Mouse (Mus musculus) intestine, embryonic 16.5 days (tissue): ENCODE results near the gene Med9. TPM values are rescaled to one million over a fixed set of nuclear protein-coding genes. Genes with fewer than 3 reads are reported as not detected.
A peak's percentile ranks its signal among the peaks of the same experiment; 100 is the strongest.

Experiments used
- ATAC-seq: fragments of 200-750 bp; cut with Nextera tagmentation; 2 replicates; pipeline ENCODE4 v1.8.0; 2017; ENCODE audit warnings: moderate TSS enrichment, moderate library complexity
- H3K27ac ChIP-seq: fragments of 300-500 bp; sonication (generic); 2 replicates; pipeline ENCODE4 v1.5.1; 2014; ENCODE audit warnings: mild to moderate bottlenecking, low read length
- H3K27me3 ChIP-seq: fragments of 300-500 bp; sonication (generic); replicated peaks from 2 replicates; pipeline ENCODE4 v1.6.1; 2014; ENCODE audit warnings: low read length, control low read depth, mixed read lengths; ENCODE audit not compliant: control insufficient read depth, insufficient read depth
- H3K36me3 ChIP-seq: fragments of 300-500 bp; sonication (generic); 2 replicates; pipeline ENCODE4 v1.6.1; 2014; ENCODE audit warnings: low read length, control low read depth; ENCODE audit not compliant: control insufficient read depth, insufficient read depth
- H3K4me1 ChIP-seq: fragments of 300-500 bp; sonication (generic); 2 replicates; pipeline ENCODE4 v1.6.1; 2014; ENCODE audit warnings: low read length, control low read depth, mixed read lengths; ENCODE audit not compliant: control insufficient read depth, insufficient read depth
- H3K4me2 ChIP-seq: fragments of 300-500 bp; sonication (generic); 2 replicates; pipeline ENCODE4 v1.6.1; 2014; ENCODE audit warnings: low read depth, low read length, control low read depth
- H3K4me3 ChIP-seq: fragments of 300-500 bp; sonication (generic); 2 replicates; pipeline ENCODE4 v1.5.1; 2014; ENCODE audit warnings: mild to moderate bottlenecking, low read length
- H3K9ac ChIP-seq: fragments of 300-500 bp; sonication (generic); 2 replicates; pipeline ENCODE4 v1.6.1; 2014; ENCODE audit warnings: low read depth, low read length
- H3K9me3 ChIP-seq: fragments of 300-500 bp; sonication (generic); 2 replicates; pipeline ENCODE4 v1.6.1; 2016; ENCODE audit warnings: low read length, control low read depth; ENCODE audit not compliant: control insufficient read depth
- WGBS: fragments of 180-500 bp; shearing (Covaris S2); extraction: QIAGEN DNeasy Blood & Tissue Kit; methylation state at CpG from one replicate; pipeline ENCODE4 v1.1.7; 2014; 5-methylcytosine and 5-hydroxymethylcytosine counted together
- polyA plus RNA-seq: library from polyadenylated mRNA; unstranded; fragments of >200 nt; fragmentation: Nextera tagmentation; extraction: Ambion mirVana; gene quantifications from 2 replicates; pipeline ENCODE4 v1.2.1, GENCODE M21; 2015

The Med9 gene
- polyA plus RNA-seq, 1 experiment from 2014 or later, result 33.4 TPM

DNA sequence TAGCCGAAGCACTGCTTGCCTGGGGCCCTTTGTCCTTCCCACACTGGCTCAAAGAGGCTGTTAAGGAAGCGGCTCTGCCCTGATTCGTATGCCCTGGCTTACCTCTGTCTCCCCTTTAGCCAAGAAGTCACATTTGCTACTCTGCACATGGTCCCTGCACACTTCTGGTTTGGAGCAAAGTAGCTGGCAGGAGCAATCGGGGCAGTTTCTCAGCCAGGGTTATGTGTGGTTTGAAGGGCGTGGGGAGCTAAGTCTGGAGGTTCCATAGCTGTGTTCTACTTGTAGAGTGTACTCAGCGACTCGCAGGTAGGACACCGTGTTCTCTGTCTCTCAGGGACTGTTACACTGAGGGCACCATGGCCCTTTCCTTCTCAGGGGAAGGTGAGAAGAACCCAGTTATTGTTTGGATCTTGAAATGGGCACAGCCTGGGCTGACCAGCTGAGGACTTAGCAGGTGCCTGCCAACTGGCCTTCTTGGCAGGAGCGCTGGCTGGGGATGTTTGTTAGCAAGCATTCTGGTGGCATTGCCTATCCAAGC, 13.4 kb downstream of the Med9 start:
- Histone ChIP-seq H3K4me3 (no peak overlapping the region), H3K36me3 (peaks cover 5% of the 10 kb centered on the region), H3K27me3 (peaks cover 11% of the 10 kb centered on the region; the same call in 1 of the 2 replicates), H3K9me3 (no peaks in the 10 kb centered on the region), H3K4me1 (peaks cover 22% of the 10 kb centered on the region), H3K4me2 (no peak overlapping the region), H3K9ac (no peak overlapping the region), H3K27ac (no peak overlapping the region)
- ATAC-seq, result no peak
- 91% methylated on average over 9 of the region's 9 CpGs for whole genome bisulfite sequencing

DNA sequence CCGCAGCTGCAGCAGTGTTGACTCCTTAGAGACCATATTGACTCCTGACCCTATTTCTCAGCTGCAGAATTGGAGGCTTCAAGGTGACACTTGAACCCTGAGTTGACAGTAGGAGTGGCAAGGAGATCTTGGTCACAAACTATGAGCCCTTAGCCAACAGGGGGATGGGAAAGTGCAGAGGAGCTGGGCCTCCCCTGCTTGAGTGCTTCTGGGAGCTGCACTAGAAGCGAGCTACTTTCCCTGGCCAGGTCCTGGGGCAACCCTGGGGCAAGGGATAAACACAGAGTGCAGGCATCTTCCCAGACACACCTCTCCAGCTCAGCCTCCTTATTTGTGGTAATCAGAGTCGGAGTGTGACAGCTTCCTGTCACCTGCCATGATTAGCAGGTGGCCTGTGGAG, 14.6 kb downstream of the Med9 start:
- WGBS, result 76% methylated on average over 3 of the region's 3 CpGs
- peaks cover 23% of the 10 kb centered on the region for H3K4me1 ChIP-seq
- no peak for ATAC-seq

GRCm38 (mm10) chr11:59963364-59964162, 15.6 kb downstream of the Med9 start:
- WGBS, result 13% methylated on average over 34 of the region's 34 CpGs
- peak overlapping the region; percentile 70 for H3K9ac ChIP-seq
- H3K4me3 ChIP-seq, result peak overlapping the region; percentile 57
- H3K4me1 ChIP-seq, result peaks cover 23% of the 10 kb centered on the region
- peaks cover 11% of the 10 kb centered on the region; the same call in 1 of the 2 replicates for H3K27me3 ChIP-seq
- no peak for ATAC-seq
- H3K27ac ChIP-seq, result no peak overlapping the region
- H3K9me3 ChIP-seq, result no peaks in the 10 kb centered on the region
- peak overlapping the region; percentile 99 for H3K4me2 ChIP-seq
- peaks cover 5% of the 10 kb centered on the region for H3K36me3 ChIP-seq

More for the DNA sequence above, 14.6 kb downstream of the Med9 start:
- no peak overlapping the region for H3K27ac ChIP-seq
- H3K9ac ChIP-seq, result no peak overlapping the region
- peaks cover 11% of the 10 kb centered on the region; the same call in 1 of the 2 replicates for H3K27me3 ChIP-seq
- H3K4me2 ChIP-seq, result no peak overlapping the region
- H3K9me3 ChIP-seq, result no peaks in the 10 kb centered on the region
- no peak overlapping the region for H3K4me3 ChIP-seq
- H3K36me3 ChIP-seq, result peaks cover 5% of the 10 kb centered on the region

GRCm38 (mm10) chr11:59964163-59964758, 16.3 kb downstream of the Med9 start:
- WGBS, result 3% methylated on average over 33 of the region's 33 CpGs
- Histone ChIP-seq H3K4me1 (peaks cover 23% of the 10 kb centered on the region), H3K36me3 (peaks cover 5% of the 10 kb centered on the region), H3K9ac (peak overlapping the region; percentile 70), H3K27me3 (peaks cover 11% of the 10 kb centered on the region; the same call in 1 of the 2 replicates), H3K4me2 (peak overlapping the region; percentile 99), H3K27ac (no peak overlapping the region), H3K4me3 (peak overlapping the region; percentile 57), H3K9me3 (no peaks in the 10 kb centered on the region)
- ATAC-seq, result 0 out of 2 replicates have a peak, but pooled peaks have one; percentile 18

DNA sequence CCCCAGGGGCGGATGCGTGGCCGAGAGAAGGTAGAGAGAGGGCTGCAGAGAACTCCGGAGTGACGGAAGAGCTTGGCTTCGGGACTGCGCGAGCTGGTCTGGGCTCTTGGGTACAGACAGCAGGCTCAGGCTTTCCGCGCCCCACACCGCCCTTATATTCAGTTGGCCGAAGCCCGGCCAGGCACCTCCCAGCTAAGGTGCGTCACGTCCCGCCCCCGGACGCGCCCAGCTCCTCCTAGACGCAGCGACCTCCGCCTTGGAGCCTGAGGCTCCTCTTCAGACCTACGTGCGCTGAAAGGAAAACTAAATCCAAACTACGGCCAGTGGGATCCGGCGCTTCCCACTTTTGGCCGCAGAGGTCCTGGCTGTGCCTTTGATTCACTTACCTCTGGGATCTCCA, 16.8 kb downstream of the Med9 start, which contains the start of gene Rasd1:
Gene Rasd1 (minus strand): TSS at position 127 of the 400 bp plus-strand sequence.
- Histone ChIP-seq H3K27me3 (peaks cover 11% of the 10 kb centered on the region; the same call in 1 of the 2 replicates), H3K4me2 (peak within 1 kb of the TSS; percentile 99), H3K9ac (peak within 1 kb of the TSS; percentile 70), H3K36me3 (peaks cover 5% of the 10 kb centered on the region), H3K9me3 (no peaks in the 10 kb centered on the region), H3K27ac (peak within 1 kb of the TSS; percentile 78), H3K4me3 (peak within 1 kb of the TSS; percentile 57), H3K4me1 (peaks cover 23% of the 10 kb centered on the region)
- ATAC-seq, result peak; percentile 91
- under 1% methylated on average over 28 of the region's 28 CpGs for WGBS

DNA sequence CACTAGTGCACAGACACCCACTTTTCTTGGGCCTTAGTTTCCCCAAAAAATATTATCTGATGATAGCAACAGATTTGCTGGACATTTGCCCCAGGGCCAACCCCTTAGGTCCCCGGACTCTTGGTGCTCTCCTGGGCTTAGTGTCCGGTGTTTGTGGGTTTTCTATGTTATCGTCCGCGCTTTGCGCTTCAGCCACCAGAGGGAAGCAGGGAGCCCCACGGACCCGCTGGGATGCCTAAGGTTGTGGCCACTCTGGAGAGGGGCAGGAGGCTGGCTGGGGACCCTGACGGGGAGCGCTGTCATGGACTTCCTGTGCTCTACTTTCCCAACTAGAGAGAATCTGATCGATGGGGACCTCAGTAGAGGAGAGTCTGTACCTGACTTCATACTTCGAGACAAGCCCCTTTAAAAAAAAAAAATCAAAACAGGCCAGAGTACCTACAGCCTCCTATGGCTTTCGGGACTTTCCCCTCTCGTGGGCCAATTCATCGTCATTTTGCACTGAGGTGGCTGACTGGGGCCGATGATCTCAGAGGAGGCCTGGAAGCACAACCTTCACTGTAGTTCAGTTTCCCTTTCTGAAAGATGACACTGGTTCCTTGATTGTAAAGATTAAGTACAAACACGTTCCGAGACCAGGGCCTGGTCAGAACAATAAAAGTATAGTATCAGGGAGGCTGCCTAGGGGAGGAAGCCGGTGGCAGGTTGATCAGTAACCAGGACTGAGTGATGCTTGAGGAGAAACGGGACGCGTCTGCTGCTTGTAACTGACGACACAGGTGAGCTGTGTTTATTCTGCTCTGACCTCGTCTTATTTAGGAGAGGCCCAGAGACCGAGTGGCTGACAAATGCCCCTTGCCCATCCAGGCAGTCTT, 17.5 kb downstream of the Med9 start:
- 16% methylated on average over 25 of the region's 25 CpGs for WGBS
- Histone ChIP-seq H3K9me3 (no peaks in the 10 kb centered on the region), H3K27ac (peak overlapping the region; percentile 78), H3K36me3 (peaks cover 3% of the 10 kb centered on the region), H3K4me1 (peaks cover 23% of the 10 kb centered on the region), H3K4me3 (peak overlapping the region; percentile 57), H3K4me2 (peak overlapping the region; percentile 99), H3K9ac (peak overlapping the region; percentile 70), H3K27me3 (peaks cover 11% of the 10 kb centered on the region; the same call in 1 of the 2 replicates)
- ATAC-seq, result peak; percentile 82

DNA sequence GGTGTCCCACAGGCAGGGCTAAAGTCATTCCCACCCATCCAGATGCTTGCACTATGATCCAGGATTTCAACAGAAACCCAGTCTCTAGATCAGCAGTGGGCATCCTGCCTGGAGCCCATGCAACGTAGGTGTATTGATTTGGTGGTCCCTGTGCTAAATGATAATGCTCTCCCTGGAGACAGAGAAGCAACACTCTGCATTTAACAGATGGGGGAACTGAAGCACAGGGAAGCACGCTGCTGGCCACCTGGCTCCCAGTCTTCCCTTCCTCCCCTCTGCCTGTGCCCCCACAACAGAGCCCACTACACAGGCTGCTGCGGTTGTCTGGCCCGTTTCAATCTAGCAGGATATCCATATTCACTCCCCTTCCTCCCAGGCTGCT, 18.1 kb downstream of the Med9 start:
- H3K4me3 ChIP-seq, result no peak overlapping the region
- ATAC-seq, result no peak
- WGBS, result 28% methylated on average over 4 of the region's 4 CpGs
- H3K36me3 ChIP-seq, result no peaks in the 10 kb centered on the region
- no peak overlapping the region for H3K4me2 ChIP-seq
- H3K27ac ChIP-seq, result no peak overlapping the region
- H3K4me1 ChIP-seq, result peaks cover 23% of the 10 kb centered on the region
- H3K27me3 ChIP-seq, result peaks cover 11% of the 10 kb centered on the region; the same call in 1 of the 2 replicates
- no peak overlapping the region for H3K9ac ChIP-seq
- H3K9me3 ChIP-seq, result no peaks in the 10 kb centered on the region

DNA sequence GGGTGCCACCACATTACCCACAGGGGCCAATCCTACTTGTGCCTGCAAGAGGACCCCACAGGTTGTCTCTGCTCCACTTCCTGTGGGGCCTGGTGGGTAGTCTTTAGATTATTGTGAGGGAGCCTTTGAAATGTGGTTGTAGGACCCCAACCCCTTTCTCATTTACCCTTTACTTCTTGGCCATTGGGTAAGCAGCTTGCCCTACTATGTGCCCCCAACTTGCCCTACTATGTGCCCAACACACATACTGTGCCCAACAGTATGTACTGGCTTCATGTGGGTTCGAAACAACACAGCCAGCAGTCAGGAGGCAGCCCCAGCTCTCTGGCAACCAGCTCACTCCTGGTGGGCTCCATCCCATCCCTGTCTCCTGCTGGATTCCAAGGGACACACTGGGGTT, 19.8 kb downstream of the Med9 start:
- peaks cover 11% of the 10 kb centered on the region; the same call in 1 of the 2 replicates for H3K27me3 ChIP-seq
- H3K4me1 ChIP-seq, result peaks cover 23% of the 10 kb centered on the region
- 93% methylated on average over 1 of the region's 1 CpGs for WGBS
- no peaks in the 10 kb centered on the region for H3K9me3 ChIP-seq
- no peak overlapping the region for H3K4me3 ChIP-seq
- H3K4me2 ChIP-seq, result no peak overlapping the region
- no peak overlapping the region for H3K27ac ChIP-seq
- H3K9ac ChIP-seq, result no peak overlapping the region
- no peak for ATAC-seq
- H3K36me3 ChIP-seq, result no peaks in the 10 kb centered on the region
